Mouse (Mus musculus) layer of hippocampus, adult 2 months (tissue): ENCODE data around the gene Eepd1. TPM values are rescaled to one million over a fixed set of nuclear protein-coding genes. Genes with fewer than 3 reads are reported as not detected.

Experiments
- DNase-seq, 2 experiments: peaks; one replicate each; pipeline ENCODE4 v3.0.0; 2022; ENCODE audit warnings: low spot score in 2 of 2
- H3K27ac ChIP-seq: fragments of 200-600 bp; 2 replicates; pipeline ENCODE4 v1.8.1; 2022
- H3K4me3 ChIP-seq: fragments of 200-600 bp; 2 replicates; pipeline ENCODE4 v1.8.1; 2022; ENCODE audit warnings: mild to moderate bottlenecking
- CTCF ChIP-seq: fragments of 200-600 bp; conservative IDR thresholded peaks from 2 replicates; pipeline ENCODE4 v1.8.1; 2022; ENCODE audit warnings: antibody characterized with exemption, mild to moderate bottlenecking, moderate library complexity
- total RNA-seq, 2 experiments: library from RNA; stranded (reverse); gene quantifications; 2 replicates each; pipeline ENCODE4 v1.2.3; 2021

Gene Eepd1
- total RNA-seq, 2 experiments from 2014 or later, result 18.0 to 19.4 TPM

GRCm38 (mm10) chr9:25578674-25579596, 97.6 kb downstream of the Eepd1 start:
- Histone ChIP-seq H3K4me3 (no peak overlapping the region), H3K27ac (no peak overlapping the region)
- no peak for TF ChIP-seq CTCF
- DNase-seq, result no peak

- no peak overlapping the region for H3K4me3 ChIP-seq
- DNase-seq, result no peak
- H3K27ac ChIP-seq, result no peak overlapping the region
- no peak for TF ChIP-seq CTCF
Measured at GRCm38 (mm10) chr9:25583621-25584020, 102.3 kb downstream of the Eepd1 start.

- DNase-seq, result no peak
- H3K4me3 ChIP-seq, result no peak overlapping the region
- TF ChIP-seq CTCF, result no peak
Measured at GRCm38 (mm10) chr9:25585614-25586013, 104.3 kb downstream of the Eepd1 start.

GRCm38 (mm10) chr9:25588581-25588980, 107.2 kb downstream of the Eepd1 start:
- H3K4me3 ChIP-seq, result no peak overlapping the region
- H3K27ac ChIP-seq, result no peak overlapping the region
- no peak for TF ChIP-seq CTCF
- DNase-seq, result no peak

More at GRCm38 (mm10) chr9:25585614-25586013, 104.3 kb downstream of the Eepd1 start:
- no peak overlapping the region for H3K27ac ChIP-seq

- Histone ChIP-seq H3K27ac (no peak overlapping the region), H3K4me3 (no peak overlapping the region)
- no peak for TF ChIP-seq CTCF
- DNase-seq, result no peak
Measured at GRCm38 (mm10) chr9:25590740-25591139, 109.4 kb downstream of the Eepd1 start.

- no peak overlapping the region for H3K27ac ChIP-seq
- TF ChIP-seq CTCF, result peak; percentile 92
- peak; percentile 28 to 47 for DNase-seq
- H3K4me3 ChIP-seq, result peak overlapping the region; percentile 20; the same call in 1 of the 2 replicates
Measured at GRCm38 (mm10) chr9:25591390-25592354, 110.3 kb downstream of the Eepd1 start.

- TF ChIP-seq CTCF, result no peak
- Histone ChIP-seq H3K27ac (0 out of 2 replicates have a peak overlapping the region, but pooled peaks have one; percentile 39), H3K4me3 (no peak overlapping the region; the same call in 1 of the 2 replicates)
- no peak for DNase-seq
Measured at GRCm38 (mm10) chr9:25592355-25592955, 111.1 kb downstream of the Eepd1 start.

- no peak for TF ChIP-seq CTCF
- H3K27ac ChIP-seq, result no peak overlapping the region
- no peak for DNase-seq
- no peak overlapping the region for H3K4me3 ChIP-seq
Measured at GRCm38 (mm10) chr9:25624744-25625143, 143.4 kb downstream of the Eepd1 start.

- Histone ChIP-seq H3K4me3 (no peak overlapping the region), H3K27ac (no peak overlapping the region)
- TF ChIP-seq CTCF, result no peak
- DNase-seq, result no peak
Measured at GRCm38 (mm10) chr9:25629531-25630099, 148.3 kb downstream of the Eepd1 start.

Other genes with a start within 250 kb of the Eepd1 start
- gene Sept7, start 229.1 kb upstream of the Eepd1 start, total RNA-seq, result 100 to 1,000 TPM; 263 to 265 TPM